Mouse (Mus musculus) MEL (cell line): ENCODE data around the gene Heatr6. TPM values are rescaled to one million over a fixed set of nuclear protein-coding genes. Genes with fewer than 3 reads are reported as not detected.

Experiments
- DNase-seq: peaks from one replicate; pipeline ENCODE4 v3.0.0; 2011; ENCODE audit warnings: low read depth, low spot score
- H3K27ac ChIP-seq: 2 replicates; pipeline ENCODE4 v1.5.1; 2012; ENCODE audit warnings: low read depth, mild to moderate bottlenecking, control low read depth, low read length, moderate library complexity; ENCODE audit not compliant: control insufficient read depth
- H3K27me3 ChIP-seq, 2 experiments: fragments of 150-350 bp in 1 of 2; sonication (generic) in 1 of 2; 2 replicates each; pipeline ENCODE4 v1.6.1; 2012; ENCODE audit warnings: low read length in 2 of 2, mild to moderate bottlenecking in 2 of 2, improper control_type of control experiment in 1 of 2, moderate library complexity in 1 of 2; ENCODE audit not compliant: insufficient read depth in 2 of 2, control insufficient read depth in 1 of 2
- H3K36me3 ChIP-seq, 2 experiments: 2 replicates each; pipeline ENCODE4 v1.6.1; 2012 to 2014; ENCODE audit warnings: low read length in 2 of 2, improper control_type of control experiment in 1 of 2, inconsistent platforms in 1 of 2, mild to moderate bottlenecking in 1 of 2; ENCODE audit not compliant: insufficient read depth in 2 of 2, control insufficient read depth in 1 of 2
- H3K4me1 ChIP-seq, 2 experiments: fragments of 150-350 bp in 1 of 2; sonication (generic) in 1 of 2; 2 replicates each; pipeline ENCODE4 v1.6.1; 2012; ENCODE audit warnings: low read length in 2 of 2, improper control_type of control experiment in 1 of 2, mild to moderate bottlenecking in 1 of 2; ENCODE audit not compliant: insufficient read depth in 2 of 2, control insufficient read depth in 1 of 2
- H3K4me3 ChIP-seq, 2 experiments: fragments of 150-350 bp in 1 of 2; sonication (generic) in 1 of 2; 2 replicates each; pipeline ENCODE4 v1.5.1; 2012; ENCODE audit warnings: low read depth in 2 of 2, low read length in 2 of 2, mild to moderate bottlenecking in 2 of 2, moderate library complexity in 2 of 2, control low read depth in 1 of 2, improper control_type of control experiment in 1 of 2; ENCODE audit not compliant: control insufficient read depth in 1 of 2, insufficient read depth in 1 of 2
- H3K79me2 ChIP-seq: 2 replicates; pipeline ENCODE4 v1.6.1; 2012; ENCODE audit warnings: mild to moderate bottlenecking, low read length, moderate library complexity; ENCODE audit not compliant: control insufficient read depth, poor library complexity, insufficient read depth
- H3K9ac ChIP-seq: 2 replicates; pipeline ENCODE4 v1.6.1; 2012; ENCODE audit warnings: low read depth, mild to moderate bottlenecking, control low read depth, low read length, moderate library complexity; ENCODE audit not compliant: control insufficient read depth, poor library complexity, severe bottlenecking
- H3K9me3 ChIP-seq: fragments of 150-350 bp; sonication (generic); replicated peaks from 2 replicates; pipeline ENCODE4 v1.6.1; 2012; ENCODE audit warnings: mild to moderate bottlenecking, low read length, improper control_type of control experiment, moderate library complexity; ENCODE audit not compliant: insufficient read depth
- BHLHE40 ChIP-seq: IDR thresholded peaks from 2 replicates; pipeline ENCODE4 v1.6.1; 2012; ENCODE audit warnings: low read depth, mild to moderate bottlenecking, inconsistent platforms, low read length, improper control_type of control experiment, borderline replicate concordance
- CHD1 ChIP-seq: IDR thresholded peaks from 2 replicates; pipeline ENCODE4 v1.6.1; 2012; ENCODE audit warnings: low read depth, mild to moderate bottlenecking, inconsistent platforms, low read length, improper control_type of control experiment
- CTCF ChIP-seq, 3 experiments: IDR thresholded peaks in 2 of 3; conservative IDR thresholded peaks in 1 of 3; 2 replicates each; pipeline ENCODE4 v1.5.1; 2011 to 2012; ENCODE audit warnings: low read length in 3 of 3, low read depth in 2 of 3, mild to moderate bottlenecking in 2 of 3, improper control_type of control experiment in 1 of 3, inconsistent platforms in 1 of 3, mixed read lengths in 1 of 3, moderate library complexity in 1 of 3; ENCODE audit not compliant: control insufficient read depth in 1 of 3, insufficient read depth in 1 of 3, poor library complexity in 1 of 3, severe bottlenecking in 1 of 3
- ELF1 ChIP-seq: IDR thresholded peaks from 2 replicates; pipeline ENCODE4 v1.6.1; 2014; ENCODE audit warnings: low read depth, mild to moderate bottlenecking, inconsistent platforms, low read length, improper control_type of control experiment, moderate library complexity
- ETS1 ChIP-seq: IDR thresholded peaks from 2 replicates; pipeline ENCODE4 v1.6.1; 2012; ENCODE audit warnings: low read depth, mild to moderate bottlenecking, inconsistent platforms, low read length, improper control_type of control experiment, moderate library complexity
- JUND ChIP-seq: IDR thresholded peaks from 2 replicates; pipeline ENCODE4 v1.6.1; 2011; ENCODE audit warnings: low read depth, mild to moderate bottlenecking, improper control_type of control experiment, low read length
- MAFK ChIP-seq: IDR thresholded peaks from 2 replicates; pipeline ENCODE4 v1.6.1; 2011; ENCODE audit warnings: low read depth, mild to moderate bottlenecking, low read length, improper control_type of control experiment, borderline replicate concordance
- MAZ ChIP-seq: IDR thresholded peaks from 2 replicates; pipeline ENCODE4 v1.6.1; 2012; ENCODE audit warnings: low read depth, mild to moderate bottlenecking, inconsistent platforms, low read length, improper control_type of control experiment
- NRF1 ChIP-seq: IDR thresholded peaks from 2 replicates; pipeline ENCODE4 v1.6.1; 2014; ENCODE audit warnings: low read depth, mild to moderate bottlenecking, inconsistent platforms, low read length, improper control_type of control experiment, moderate library complexity; ENCODE audit not compliant: poor library complexity, insufficient read depth, severe bottlenecking
- POLR2A ChIP-seq, 2 experiments: IDR thresholded peaks; 2 replicates each; pipeline ENCODE4 v1.6.1; 2011 to 2012; ENCODE audit warnings: low read length in 2 of 2, mild to moderate bottlenecking in 2 of 2, control low read depth in 1 of 2, improper control_type of control experiment in 1 of 2, low read depth in 1 of 2, moderate library complexity in 1 of 2; ENCODE audit not compliant: control insufficient read depth in 1 of 2, insufficient read depth in 1 of 2, poor library complexity in 1 of 2
- POLR2AphosphoS2 ChIP-seq: IDR thresholded peaks from 2 replicates; pipeline ENCODE4 v1.6.1; 2011; ENCODE audit warnings: low read length, improper control_type of control experiment
- POLR2AphosphoS5 ChIP-seq: IDR thresholded peaks from 2 replicates; pipeline ENCODE4 v1.6.1; 2012; ENCODE audit warnings: low read depth, borderline replicate concordance, mild to moderate bottlenecking, inconsistent platforms, low read length, moderate library complexity, mixed read lengths
- RAD21 ChIP-seq: IDR thresholded peaks from 2 replicates; pipeline ENCODE4 v1.6.1; 2011; ENCODE audit warnings: mild to moderate bottlenecking, low read depth, low read length, improper control_type of control experiment
- RCOR1 ChIP-seq: IDR thresholded peaks from 2 replicates; pipeline ENCODE4 v1.6.1; 2012; ENCODE audit warnings: low read depth, mild to moderate bottlenecking, inconsistent platforms, low read length, improper control_type of control experiment
- SIN3A ChIP-seq: IDR thresholded peaks from 2 replicates; pipeline ENCODE4 v1.6.1; 2012; ENCODE audit warnings: low read length, improper control_type of control experiment, inconsistent platforms
- SMC3 ChIP-seq: IDR thresholded peaks from 2 replicates; pipeline ENCODE4 v1.6.1; 2011; ENCODE audit warnings: low read depth, low read length, improper control_type of control experiment
- TCF12 ChIP-seq: IDR thresholded peaks from 2 replicates; pipeline ENCODE4 v1.6.1; 2014; ENCODE audit warnings: low read depth, mild to moderate bottlenecking, inconsistent platforms, low read length, improper control_type of control experiment, moderate library complexity
- UBTF ChIP-seq: IDR thresholded peaks from 2 replicates; pipeline ENCODE4 v1.6.1; 2012; ENCODE audit warnings: low read depth, mild to moderate bottlenecking, inconsistent platforms, low read length, improper control_type of control experiment, moderate library complexity, borderline replicate concordance; ENCODE audit not compliant: insufficient read depth
- ZC3H11A ChIP-seq: IDR thresholded peaks from 2 replicates; pipeline ENCODE4 v1.6.1; 2012; ENCODE audit warnings: low read depth, mild to moderate bottlenecking, inconsistent platforms, low read length, improper control_type of control experiment
- ZMIZ1 ChIP-seq: IDR thresholded peaks from 2 replicates; pipeline ENCODE4 v1.6.1; 2012; ENCODE audit warnings: low read depth, mild to moderate bottlenecking, inconsistent platforms, low read length, improper control_type of control experiment, moderate library complexity
- ZNF384 ChIP-seq: IDR thresholded peaks from 2 replicates; pipeline ENCODE4 v1.6.1; 2012; ENCODE audit warnings: low read depth, mild to moderate bottlenecking, inconsistent platforms, low read length, improper control_type of control experiment
- polyA plus RNA-seq, 2 experiments: library from polyadenylated mRNA; stranded (reverse) in 1 of 2; unstranded in 1 of 2; fragments of >175 nt in 1 of 2; fragments of >200 nt in 1 of 2; gene quantifications; 2 replicates each; pipeline versions ENCODE4 v1.2.1 to v1.2.4; 2012; ENCODE audit warnings: low replicate concordance in 2 of 2, low read depth in 1 of 2; ENCODE audit not compliant: insufficient read length in 2 of 2, insufficient read depth in 1 of 2, missing spikeins in 1 of 2
- total RNA-seq: library from RNA; depleted of rRNA; stranded (reverse); fragments of 300-350 nt; gene quantifications from 2 replicates; pipeline ENCODE4 v1.2.3, GENCODE M21; 2012

Heatr6 gene
- total and polyA plus RNA-seq, 3 experiments: 17.3 to 21.2 TPM; not detected in 1

- no peaks in the 10 kb centered on the region for H3K36me3 ChIP-seq
- no peak overlapping the region for H3K27ac ChIP-seq
- peak; percentile 69 for TF ChIP-seq ZC3H11A
- TF ChIP-seq RAD21: peak; percentile 80
- TF ChIP-seq POLR2A (IDR thresholded peaks at IDR 0.05; ENCODE audit: control insufficient read depth in 1 of 2, insufficient read depth in 1 of 2, low read depth in 1 of 2, low read length in 2 of 2, poor library complexity in 1 of 2): no peak
- peak; percentile 74 for TF ChIP-seq SMC3
- peak; percentile 80 to 90 (median 88) for TF ChIP-seq CTCF (IDR thresholded peaks at IDR 0.05 in 2 of 3, conservative IDR thresholded peaks at IDR 0.05 in 1 of 3; ENCODE audit: control insufficient read depth in 1 of 3, insufficient read depth in 1 of 3, low read depth in 2 of 3, low read length in 3 of 3, poor library complexity in 1 of 3, severe bottlenecking in 1 of 3)
- TF ChIP-seq ELF1: peak; percentile 37; the same call in 1 of the 2 replicates
- TF ChIP-seq ZMIZ1: no peak
- TF ChIP-seq ZNF384: peak; percentile 93
- TF ChIP-seq MAFK: no peak
- no peak for TF ChIP-seq CHD1
- peak; percentile 25; the same call in 1 of the 2 replicates for TF ChIP-seq MAZ
- no peak for TF ChIP-seq ETS1
- no peak for TF ChIP-seq POLR2AphosphoS5
- TF ChIP-seq, all 39 proteins: peak for 7
- Histone ChIP-seq H3K9me3 (no peaks in the 10 kb centered on the region), H3K4me3 (no peak overlapping the region), H3K79me2 (no peaks in the 10 kb centered on the region), H3K9ac (no peak overlapping the region), H3K4me1 (no peaks in the 10 kb centered on the region), H3K27me3 (peaks cover 6 to 14% of the 10 kb centered on the region in 2 experiments)
- peak; percentile 81 for DNase-seq
These were observed 62.1 kb downstream of the Heatr6 start for GRCm38 (mm10) chr11:83815628-83816027.

DNA sequence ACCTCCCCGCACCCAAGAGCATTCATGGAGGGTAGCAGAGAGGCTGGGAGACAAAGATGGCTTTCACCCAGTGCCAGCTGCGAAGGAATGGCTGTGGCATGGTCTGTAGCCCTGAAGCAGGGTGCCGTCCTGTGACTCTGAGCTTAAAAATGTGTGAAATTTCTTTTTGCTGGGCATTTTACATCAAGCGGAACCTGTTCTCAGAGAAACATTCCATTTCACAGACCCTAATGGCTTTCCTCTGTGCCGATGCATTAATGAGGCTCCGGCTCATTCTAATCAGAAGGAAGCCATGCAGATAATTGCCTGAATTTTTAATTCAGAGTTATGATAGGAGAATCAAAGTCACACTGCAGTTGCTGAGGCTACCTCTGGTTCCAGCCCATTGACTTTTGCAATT is 63.6 kb downstream of the Heatr6 start:
- Histone ChIP-seq H3K9me3 (no peaks in the 10 kb centered on the region), H3K27ac (no peak overlapping the region), H3K79me2 (no peaks in the 10 kb centered on the region), H3K27me3 (peaks cover 6 to 15% of the 10 kb centered on the region in 2 experiments), H3K9ac (no peak overlapping the region), H3K4me3 (no peak overlapping the region), H3K36me3 (no peaks in the 10 kb centered on the region), H3K4me1 (no peaks in the 10 kb centered on the region)
- TF ChIP-seq JUND (no peak), RAD21 (no peak), SMC3 (no peak), TCF12 (no peak), BHLHE40 (no peak), SIN3A (no peak), UBTF (no peak), NRF1 (no peak), RCOR1 (no peak), POLR2AphosphoS2 (no peak)
- DNase-seq: no peak
